Mouse (Mus musculus): ENCODE data around the gene Morn1. TPM values are rescaled to one million over a fixed set of nuclear protein-coding genes. Genes with fewer than 3 reads are reported as not detected.

Morn1 gene
- polyA plus RNA-seq, 1 experiment from 2014 or later: 6.3 TPM

GRCm38 (mm10) chr4:155058325-155058724 lies 28.1 kb upstream of the Morn1 start:
- 41% methylated on average over 10 of the region's 10 CpGs for WGBS
- no peaks in the 10 kb centered on the region for H3K27me3 ChIP-seq (ENCODE audit: control insufficient read depth, insufficient read depth, low read length)
- no peak overlapping the region for H3K27ac ChIP-seq (ENCODE audit: low read depth, low read length)
- no peak overlapping the region for H3K4me2 ChIP-seq (ENCODE audit: low read depth, low read length)
- H3K4me1 ChIP-seq (ENCODE audit: control insufficient read depth, insufficient read depth, low read length): peaks cover 5% of the 10 kb centered on the region; the same call in 1 of the 2 replicates
- no peaks in the 10 kb centered on the region for H3K9me3 ChIP-seq (ENCODE audit: control insufficient read depth, low read length)
- no peak overlapping the region for H3K4me3 ChIP-seq (ENCODE audit: low read depth, low read length)
- H3K9ac ChIP-seq (replicated peaks; ENCODE audit: low read depth, low read length): no peak overlapping the region
- no peak for ATAC-seq (ENCODE audit: low read depth)
- H3K36me3 ChIP-seq (ENCODE audit: control insufficient read depth, insufficient read depth, low read length): no peaks in the 10 kb centered on the region

- no peaks in the 10 kb centered on the region for H3K9me3 ChIP-seq (ENCODE audit: control insufficient read depth, low read length)
- no peak overlapping the region for H3K9ac ChIP-seq (replicated peaks; ENCODE audit: low read depth, low read length)
- H3K36me3 ChIP-seq (ENCODE audit: control insufficient read depth, insufficient read depth, low read length): peaks cover 5% of the 10 kb centered on the region
- ATAC-seq (ENCODE audit: low read depth): no peak
- H3K27me3 ChIP-seq (ENCODE audit: control insufficient read depth, insufficient read depth, low read length): no peaks in the 10 kb centered on the region
- no peak overlapping the region for H3K4me2 ChIP-seq (ENCODE audit: low read depth, low read length)
- WGBS: 37% methylated on average over 3 of the region's 3 CpGs
- no peak overlapping the region for H3K27ac ChIP-seq (ENCODE audit: low read depth, low read length)
- peaks cover 14% of the 10 kb centered on the region for H3K4me1 ChIP-seq (ENCODE audit: control insufficient read depth, insufficient read depth, low read length)
- no peak overlapping the region for H3K4me3 ChIP-seq (ENCODE audit: low read depth, low read length)
Measured at GRCm38 (mm10) chr4:155063895-155064294, 22.5 kb upstream of the Morn1 start.

- no peaks in the 10 kb centered on the region for H3K27me3 ChIP-seq (ENCODE audit: control insufficient read depth, insufficient read depth, low read length)
- ATAC-seq (ENCODE audit: low read depth): no peak
- no peaks in the 10 kb centered on the region for H3K9me3 ChIP-seq (ENCODE audit: control insufficient read depth, low read length)
- H3K9ac ChIP-seq (replicated peaks; ENCODE audit: low read depth, low read length): no peak overlapping the region
- H3K4me3 ChIP-seq (ENCODE audit: low read depth, low read length): no peak overlapping the region
- no peak overlapping the region for H3K27ac ChIP-seq (ENCODE audit: low read depth, low read length)
- no peak overlapping the region for H3K4me2 ChIP-seq (ENCODE audit: low read depth, low read length)
- H3K4me1 ChIP-seq (ENCODE audit: control insufficient read depth, insufficient read depth, low read length): peaks cover 14% of the 10 kb centered on the region
- peaks cover 10% of the 10 kb centered on the region for H3K36me3 ChIP-seq (ENCODE audit: control insufficient read depth, insufficient read depth, low read length)
- 60% methylated on average over 2 of the region's 2 CpGs for WGBS
Measured at GRCm38 (mm10) chr4:155064474-155064873, 21.9 kb upstream of the Morn1 start.

GRCm38 (mm10) chr4:155065970-155066833 lies 20.2 kb upstream of the Morn1 start:
- H3K9ac ChIP-seq (replicated peaks; ENCODE audit: low read depth, low read length): 0 out of 2 replicates have a peak overlapping the region, but pooled peaks have one; percentile 16
- 6% methylated on average over 15 of the region's 15 CpGs for WGBS
- peaks cover 14% of the 10 kb centered on the region for H3K4me1 ChIP-seq (ENCODE audit: control insufficient read depth, insufficient read depth, low read length)
- no peaks in the 10 kb centered on the region for H3K9me3 ChIP-seq (ENCODE audit: control insufficient read depth, low read length)
- no peak overlapping the region; the same call in none of the 2 replicates for H3K27ac ChIP-seq (ENCODE audit: low read depth, low read length)
- peak overlapping the region; percentile 65; the same call in 1 of the 2 replicates for H3K4me3 ChIP-seq (ENCODE audit: low read depth, low read length)
- peak overlapping the region; percentile 70 for H3K4me2 ChIP-seq (ENCODE audit: low read depth, low read length)
- peaks cover 22% of the 10 kb centered on the region for H3K36me3 ChIP-seq (ENCODE audit: control insufficient read depth, insufficient read depth, low read length)
- peak; percentile 72 for ATAC-seq (ENCODE audit: low read depth)
- H3K27me3 ChIP-seq (ENCODE audit: control insufficient read depth, insufficient read depth, low read length): no peaks in the 10 kb centered on the region

- Histone ChIP-seq H3K4me3 (ENCODE audit: low read depth, low read length) (peak within 1 kb of the TSS; percentile 65), H3K27ac (ENCODE audit: low read depth, low read length) (peak within 1 kb of the TSS; percentile 64), H3K4me2 (ENCODE audit: low read depth, low read length) (peak within 1 kb of the TSS; percentile 70), H3K27me3 (ENCODE audit: control insufficient read depth, insufficient read depth, low read length) (no peaks in the 10 kb centered on the region), H3K9ac (replicated peaks; ENCODE audit: low read depth, low read length) (peak within 1 kb of the TSS; percentile 73), H3K4me1 (ENCODE audit: control insufficient read depth, insufficient read depth, low read length) (peaks cover 14% of the 10 kb centered on the region), H3K9me3 (ENCODE audit: control insufficient read depth, low read length) (no peaks in the 10 kb centered on the region), H3K36me3 (ENCODE audit: control insufficient read depth, insufficient read depth, low read length) (peaks cover 30% of the 10 kb centered on the region)
- ATAC-seq (ENCODE audit: low read depth): peak; percentile 90
- WGBS: 1% methylated on average over 47 of the region's 48 CpGs
Measured at GRCm38 (mm10) chr4:155066834-155067522, 19.4 kb upstream of the Morn1 start, which contains the start of gene Pex10. Pex10 (plus strand) TSS chr4:155067016.

- H3K27me3 ChIP-seq (ENCODE audit: control insufficient read depth, insufficient read depth, low read length): no peaks in the 10 kb centered on the region
- no peak overlapping the region for H3K27ac ChIP-seq (ENCODE audit: low read depth, low read length)
- 96% methylated on average over 20 of the region's 20 CpGs for WGBS
- no peak overlapping the region for H3K4me3 ChIP-seq (ENCODE audit: low read depth, low read length)
- H3K36me3 ChIP-seq (ENCODE audit: control insufficient read depth, insufficient read depth, low read length): peaks cover 40% of the 10 kb centered on the region
- H3K9ac ChIP-seq (replicated peaks; ENCODE audit: low read depth, low read length): no peak overlapping the region
- ATAC-seq (ENCODE audit: low read depth): no peak
- no peaks in the 10 kb centered on the region for H3K9me3 ChIP-seq (ENCODE audit: control insufficient read depth, low read length)
- peaks cover 14% of the 10 kb centered on the region for H3K4me1 ChIP-seq (ENCODE audit: control insufficient read depth, insufficient read depth, low read length)
- no peak overlapping the region for H3K4me2 ChIP-seq (ENCODE audit: low read depth, low read length)
Measured at GRCm38 (mm10) chr4:155068357-155068972, 17.9 kb upstream of the Morn1 start.

- no peak overlapping the region for H3K9ac ChIP-seq (replicated peaks; ENCODE audit: low read depth, low read length)
- no peaks in the 10 kb centered on the region for H3K27me3 ChIP-seq (ENCODE audit: control insufficient read depth, insufficient read depth, low read length)
- no peak overlapping the region for H3K27ac ChIP-seq (ENCODE audit: low read depth, low read length)
- no peaks in the 10 kb centered on the region for H3K9me3 ChIP-seq (ENCODE audit: control insufficient read depth, low read length)
- no peak overlapping the region for H3K4me2 ChIP-seq (ENCODE audit: low read depth, low read length)
- WGBS: 82% methylated on average over 6 of the region's 6 CpGs
- H3K36me3 ChIP-seq (ENCODE audit: control insufficient read depth, insufficient read depth, low read length): peaks cover 48% of the 10 kb centered on the region
- no peak for ATAC-seq (ENCODE audit: low read depth)
- no peak overlapping the region for H3K4me3 ChIP-seq (ENCODE audit: low read depth, low read length)
- peaks cover 14% of the 10 kb centered on the region for H3K4me1 ChIP-seq (ENCODE audit: control insufficient read depth, insufficient read depth, low read length)
Measured at GRCm38 (mm10) chr4:155069191-155069590, 17.2 kb upstream of the Morn1 start.

GRCm38 (mm10) chr4:155070199-155070598 lies 16.2 kb upstream of the Morn1 start:
- no peaks in the 10 kb centered on the region for H3K27me3 ChIP-seq (ENCODE audit: control insufficient read depth, insufficient read depth, low read length)
- H3K36me3 ChIP-seq (ENCODE audit: control insufficient read depth, insufficient read depth, low read length): peaks cover 58% of the 10 kb centered on the region
- WGBS: 94% methylated on average over 13 of the region's 13 CpGs
- peaks cover 14% of the 10 kb centered on the region for H3K4me1 ChIP-seq (ENCODE audit: control insufficient read depth, insufficient read depth, low read length)
- H3K9me3 ChIP-seq (ENCODE audit: control insufficient read depth, low read length): no peaks in the 10 kb centered on the region
- no peak overlapping the region for H3K9ac ChIP-seq (replicated peaks; ENCODE audit: low read depth, low read length)
- no peak overlapping the region for H3K27ac ChIP-seq (ENCODE audit: low read depth, low read length)
- ATAC-seq (ENCODE audit: low read depth): no peak
- H3K4me3 ChIP-seq (ENCODE audit: low read depth, low read length): no peak overlapping the region
- no peak overlapping the region for H3K4me2 ChIP-seq (ENCODE audit: low read depth, low read length)
